Mouse (Mus musculus): Measurements from ENCODE around the gene Ackr3. TPM values are rescaled to one million over a fixed set of nuclear protein-coding genes. Genes with fewer than 3 reads are reported as not detected.

The Ackr3 gene
- polyA plus RNA-seq, 1 experiment from 2014 or later: 14.6 TPM

GRCm38 (mm10) chr1:90253465-90253864 lies 49.7 kb downstream of the Ackr3 start:
- Histone ChIP-seq H3K9ac (ENCODE audit: low read length) (no peak overlapping the region), H3K9me3 (ENCODE audit: control insufficient read depth, low read length) (no peaks in the 10 kb centered on the region), H3K4me2 (replicated peaks; ENCODE audit: low read depth) (no peak overlapping the region), H3K4me3 (ENCODE audit: low read depth, low read length) (no peak overlapping the region), H3K4me1 (replicated peaks; ENCODE audit: control insufficient read depth, insufficient read depth) (no peaks in the 10 kb centered on the region), H3K27me3 (ENCODE audit: control insufficient read depth, insufficient read depth, low read length) (no peaks in the 10 kb centered on the region), H3K27ac (replicated peaks) (no peak overlapping the region), H3K36me3 (ENCODE audit: control insufficient read depth, insufficient read depth, low read length) (no peaks in the 10 kb centered on the region)
- WGBS: 83% methylated on average over 10 of the region's 10 CpGs
- DNase-seq (ENCODE audit: low spot score): no peak
- no peak for ATAC-seq (ENCODE audit: low FRiP score, low TSS enrichment)
- TF ChIP-seq EP300 (optimal IDR thresholded peaks at IDR 0.05): no peak
- no peak for TF ChIP-seq CTCF (IDR thresholded peaks at IDR 0.05; ENCODE audit: low read depth)

GRCm38 (mm10) chr1:90258253-90258887 lies 54.6 kb downstream of the Ackr3 start:
- H3K4me1 ChIP-seq (replicated peaks; ENCODE audit: control insufficient read depth, insufficient read depth): no peaks in the 10 kb centered on the region
- no peak overlapping the region for H3K27ac ChIP-seq (replicated peaks)
- 65% methylated on average over 11 of the region's 11 CpGs for WGBS
- H3K9me3 ChIP-seq (ENCODE audit: control insufficient read depth, low read length): no peaks in the 10 kb centered on the region
- no peak overlapping the region for H3K4me3 ChIP-seq (ENCODE audit: low read depth, low read length)
- no peak overlapping the region for H3K4me2 ChIP-seq (replicated peaks; ENCODE audit: low read depth)
- H3K27me3 ChIP-seq (ENCODE audit: control insufficient read depth, insufficient read depth, low read length): no peaks in the 10 kb centered on the region
- no peak for TF ChIP-seq CTCF (IDR thresholded peaks at IDR 0.05; ENCODE audit: low read depth)
- no peak for TF ChIP-seq EP300 (optimal IDR thresholded peaks at IDR 0.05)
- ATAC-seq (ENCODE audit: low FRiP score, low TSS enrichment) (peak; percentile 50; the same call in 1 of the 2 replicates), DNase-seq (ENCODE audit: low spot score) (no peak)
- H3K9ac ChIP-seq (ENCODE audit: low read length): no peak overlapping the region
- H3K36me3 ChIP-seq (ENCODE audit: control insufficient read depth, insufficient read depth, low read length): no peaks in the 10 kb centered on the region

GRCm38 (mm10) chr1:90260704-90261581 lies 57.2 kb downstream of the Ackr3 start:
- no peak overlapping the region for H3K4me3 ChIP-seq (ENCODE audit: low read depth, low read length)
- H3K27ac ChIP-seq (replicated peaks): no peak overlapping the region
- H3K4me2 ChIP-seq (replicated peaks; ENCODE audit: low read depth): no peak overlapping the region
- no peaks in the 10 kb centered on the region for H3K27me3 ChIP-seq (ENCODE audit: control insufficient read depth, insufficient read depth, low read length)
- DNase-seq (ENCODE audit: low spot score) (no peak), ATAC-seq (ENCODE audit: low FRiP score, low TSS enrichment) (no peak)
- H3K4me1 ChIP-seq (replicated peaks; ENCODE audit: control insufficient read depth, insufficient read depth): no peaks in the 10 kb centered on the region
- TF ChIP-seq EP300 (optimal IDR thresholded peaks at IDR 0.05): no peak
- TF ChIP-seq CTCF (IDR thresholded peaks at IDR 0.05; ENCODE audit: low read depth): no peak
- 84% methylated on average over 11 of the region's 11 CpGs for WGBS
- no peaks in the 10 kb centered on the region for H3K9me3 ChIP-seq (ENCODE audit: control insufficient read depth, low read length)
- H3K36me3 ChIP-seq (ENCODE audit: control insufficient read depth, insufficient read depth, low read length): no peaks in the 10 kb centered on the region
- H3K9ac ChIP-seq (ENCODE audit: low read length): no peak overlapping the region

- Histone ChIP-seq H3K4me1 (replicated peaks; ENCODE audit: control insufficient read depth, insufficient read depth) (no peaks in the 10 kb centered on the region), H3K27ac (replicated peaks) (no peak overlapping the region), H3K9me3 (ENCODE audit: control insufficient read depth, low read length) (no peaks in the 10 kb centered on the region), H3K36me3 (ENCODE audit: control insufficient read depth, insufficient read depth, low read length) (no peaks in the 10 kb centered on the region), H3K9ac (ENCODE audit: low read length) (no peak overlapping the region), H3K4me3 (ENCODE audit: low read depth, low read length) (no peak overlapping the region), H3K27me3 (ENCODE audit: control insufficient read depth, insufficient read depth, low read length) (no peaks in the 10 kb centered on the region), H3K4me2 (replicated peaks; ENCODE audit: low read depth) (no peak overlapping the region)
- ATAC-seq (ENCODE audit: low FRiP score, low TSS enrichment) (no peak), DNase-seq (ENCODE audit: low spot score) (no peak)
- TF ChIP-seq CTCF (IDR thresholded peaks at IDR 0.05; ENCODE audit: low read depth) (no peak), EP300 (optimal IDR thresholded peaks at IDR 0.05) (no peak)
- 49% methylated on average over 8 of the region's 8 CpGs for WGBS
Observed at GRCm38 (mm10) chr1:90262380-90262779, 58.6 kb downstream of the Ackr3 start.

Other genes with a start within 250 kb of the Ackr3 start
- gene Asb18, start 189.3 kb upstream of the Ackr3 start, polyA plus RNA-seq (2015; fragmentation: Nextera tagmentation; extraction: Ambion mirVana): 0.02 TPM in 1 of 2 replicates, not detected in the other
- gene Iqca, start 50.6 kb upstream of the Ackr3 start, polyA plus RNA-seq (2015; fragmentation: Nextera tagmentation; extraction: Ambion mirVana): 0.06 TPM in 1 of 2 replicates, not detected in the other